Mouse (Mus musculus) CH12.LX (cell line): Measurements from ENCODE around the gene Acvr2b. TPM values are rescaled to one million over a fixed set of nuclear protein-coding genes. Genes with fewer than 3 reads are reported as not detected.

ENCODE experiments used
- DNase-seq: peaks from one replicate; pipeline ENCODE4 v3.0.0-alpha.2; 2013; ENCODE audit errors: extremely low read depth
- H3K27ac ChIP-seq: 2 replicates; pipeline ENCODE4 v1.5.1; 2012; ENCODE audit warnings: low read depth, mild to moderate bottlenecking, control low read depth, moderate library complexity; ENCODE audit not compliant: insufficient read depth
- H3K27me3 ChIP-seq: replicated peaks from 2 replicates; pipeline ENCODE3; 2012; ENCODE audit warnings: inconsistent platforms
- H3K36me3 ChIP-seq, 2 experiments: replicated peaks in 1 of 2; 2 replicates each; pipeline versions ENCODE3 to v1.6.1; 2012; ENCODE audit warnings: inconsistent platforms in 1 of 2, low read length in 1 of 2, mild to moderate bottlenecking in 1 of 2, mixed read lengths in 1 of 2, moderate library complexity in 1 of 2; ENCODE audit not compliant: control insufficient read depth in 1 of 2, insufficient read depth in 1 of 2
- H3K4me1 ChIP-seq, 2 experiments: 2 replicates each; pipeline ENCODE4 v1.6.1; 2012; ENCODE audit warnings: inconsistent platforms in 1 of 2, moderate library complexity in 1 of 2; ENCODE audit not compliant: insufficient read depth in 2 of 2, control insufficient read depth in 1 of 2
- H3K4me2 ChIP-seq: 2 replicates; pipeline ENCODE4 v1.6.1; 2012; ENCODE audit warnings: low read depth, mild to moderate bottlenecking, control low read depth; ENCODE audit not compliant: poor library complexity, insufficient read depth, severe bottlenecking
- H3K4me3 ChIP-seq, 3 experiments: fragments of 150-350 bp in 1 of 3; sonication (generic) in 1 of 3; replicated peaks in 1 of 3; 2 replicates each; pipeline versions ENCODE3 to v1.5.1; 2011 to 2012; ENCODE audit warnings: low read depth in 2 of 3, low read length in 2 of 3, mild to moderate bottlenecking in 2 of 3, moderate library complexity in 2 of 3, control low read depth in 1 of 3, improper control_type of control experiment in 1 of 3, inconsistent platforms in 1 of 3, mixed read lengths in 1 of 3; ENCODE audit not compliant: poor library complexity in 1 of 3
- H3K79me2 ChIP-seq: replicated peaks from 2 replicates; pipeline ENCODE4 v1.6.1; 2012; ENCODE audit warnings: mild to moderate bottlenecking, moderate library complexity; ENCODE audit not compliant: control insufficient read depth, poor library complexity, insufficient read depth, severe bottlenecking; ENCODE audit errors: extremely low read depth
- H3K9ac ChIP-seq: 2 replicates; pipeline ENCODE4 v1.6.1; 2012; ENCODE audit warnings: low read depth, mild to moderate bottlenecking, control low read depth, moderate library complexity; ENCODE audit not compliant: insufficient read depth
- H3K9me3 ChIP-seq: replicated peaks from 2 replicates; pipeline ENCODE3; 2012; ENCODE audit warnings: low read length, inconsistent platforms, mixed read lengths
- BHLHE40 ChIP-seq: IDR thresholded peaks from 2 replicates; pipeline ENCODE4 v1.6.1; 2011; ENCODE audit warnings: mild to moderate bottlenecking, low read depth, low read length, improper control_type of control experiment
- CHD1 ChIP-seq: IDR thresholded peaks from 2 replicates; pipeline ENCODE4 v1.6.1; 2012; ENCODE audit warnings: low read depth, low read length, improper control_type of control experiment, inconsistent platforms
- CHD2 ChIP-seq: IDR thresholded peaks from 2 replicates; pipeline ENCODE4 v1.6.1; 2011; ENCODE audit warnings: low read length, improper control_type of control experiment
- ELF1 ChIP-seq: IDR thresholded peaks from 2 replicates; pipeline ENCODE4 v1.6.1; 2014; ENCODE audit warnings: low read depth, mild to moderate bottlenecking, inconsistent platforms, low read length, improper control_type of control experiment
- EP300 ChIP-seq: IDR thresholded peaks from 2 replicates; pipeline ENCODE4 v1.6.1; 2011; ENCODE audit warnings: low read length, improper control_type of control experiment
- ETS1 ChIP-seq: conservative IDR thresholded peaks from 2 replicates; pipeline ENCODE4 v1.6.1; 2012; ENCODE audit warnings: low read depth, mild to moderate bottlenecking, inconsistent platforms, low read length, improper control_type of control experiment, moderate library complexity
- GABPA ChIP-seq: IDR thresholded peaks from 2 replicates; pipeline ENCODE4 v1.6.1; 2012; ENCODE audit warnings: low read depth, low read length, improper control_type of control experiment, inconsistent platforms; ENCODE audit not compliant: insufficient replicate concordance
- IRF4 ChIP-seq: IDR thresholded peaks from 2 replicates; pipeline ENCODE4 v1.6.1; 2014; ENCODE audit warnings: low read depth, mild to moderate bottlenecking, inconsistent platforms, low read length, improper control_type of control experiment
- JUN ChIP-seq: IDR thresholded peaks from 2 replicates; pipeline ENCODE4 v1.6.1; 2011; ENCODE audit warnings: low read depth, mild to moderate bottlenecking, low read length, improper control_type of control experiment, moderate library complexity; ENCODE audit not compliant: insufficient read depth
- JUND ChIP-seq: conservative IDR thresholded peaks from 2 replicates; pipeline ENCODE4 v1.6.1; 2011; ENCODE audit warnings: low read depth, low read length, improper control_type of control experiment
- KAT2A ChIP-seq: IDR thresholded peaks from 2 replicates; pipeline ENCODE4 v1.6.1; 2012; ENCODE audit warnings: low read length, improper control_type of control experiment, inconsistent platforms; ENCODE audit not compliant: insufficient replicate concordance
- MAX ChIP-seq: IDR thresholded peaks from 2 replicates; pipeline ENCODE4 v1.6.1; 2011; ENCODE audit warnings: low read length, improper control_type of control experiment
- MAZ ChIP-seq: IDR thresholded peaks from 2 replicates; pipeline ENCODE4 v1.6.1; 2012; ENCODE audit warnings: low read depth, mild to moderate bottlenecking, inconsistent platforms, low read length, improper control_type of control experiment, moderate library complexity
- MEF2A ChIP-seq: IDR thresholded peaks from 2 replicates; pipeline ENCODE4 v1.6.1; 2014; ENCODE audit warnings: low read depth, mild to moderate bottlenecking, inconsistent platforms, low read length, improper control_type of control experiment, borderline replicate concordance
- MXI1 ChIP-seq: IDR thresholded peaks from 2 replicates; pipeline ENCODE4 v1.6.1; 2011; ENCODE audit warnings: mild to moderate bottlenecking, low read depth, low read length, improper control_type of control experiment
- MYC ChIP-seq: IDR thresholded peaks from 2 replicates; pipeline ENCODE4 v1.6.1; 2011; ENCODE audit warnings: low read depth, mild to moderate bottlenecking, improper control_type of control experiment, low read length
- NELFE ChIP-seq: IDR thresholded peaks from 2 replicates; pipeline ENCODE4 v1.6.1; 2011; ENCODE audit warnings: low read depth, low read length, improper control_type of control experiment
- NRF1 ChIP-seq: IDR thresholded peaks from 2 replicates; pipeline ENCODE4 v1.6.1; 2014; ENCODE audit warnings: low read depth, mild to moderate bottlenecking, inconsistent platforms, low read length, improper control_type of control experiment, moderate library complexity
- POLR2A ChIP-seq: IDR thresholded peaks from 2 replicates; pipeline ENCODE4 v1.6.1; 2011; ENCODE audit warnings: low read depth, mild to moderate bottlenecking, improper control_type of control experiment, low read length
- RAD21 ChIP-seq: IDR thresholded peaks from 2 replicates; pipeline ENCODE4 v1.6.1; 2011; ENCODE audit warnings: low read depth, mild to moderate bottlenecking, low read length, improper control_type of control experiment, moderate library complexity
- RCOR1 ChIP-seq: conservative IDR thresholded peaks from 2 replicates; pipeline ENCODE4 v1.6.1; 2012; ENCODE audit warnings: low read depth, mild to moderate bottlenecking, inconsistent platforms, low read length, improper control_type of control experiment
- SMC3 ChIP-seq: IDR thresholded peaks from 2 replicates; pipeline ENCODE4 v1.6.1; 2011; ENCODE audit warnings: low read depth, low read length, improper control_type of control experiment
- TBP ChIP-seq: conservative IDR thresholded peaks from 2 replicates; pipeline ENCODE4 v1.6.1; 2011; ENCODE audit warnings: low read depth, low read length, improper control_type of control experiment
- TCF12 ChIP-seq: IDR thresholded peaks from 2 replicates; pipeline ENCODE4 v1.6.1; 2014; ENCODE audit warnings: low read depth, mild to moderate bottlenecking, inconsistent platforms, low read length, improper control_type of control experiment
- UBTF ChIP-seq: IDR thresholded peaks from 2 replicates; pipeline ENCODE4 v1.6.1; 2012; ENCODE audit warnings: low read depth, mild to moderate bottlenecking, inconsistent platforms, low read length, improper control_type of control experiment, moderate library complexity
- ZMIZ1 ChIP-seq: IDR thresholded peaks from 2 replicates; pipeline ENCODE4 v1.6.1; 2012; ENCODE audit warnings: low read depth, mild to moderate bottlenecking, inconsistent platforms, low read length, improper control_type of control experiment
- ZNF384 ChIP-seq: IDR thresholded peaks from 2 replicates; pipeline ENCODE4 v1.6.1; 2012; ENCODE audit warnings: low read depth, low read length, improper control_type of control experiment, inconsistent platforms
- dilution Hi-C: fragments of 300-500 bp; cut with MboI; formaldehyde crosslinking; loops from 2 replicates; pipeline ENCODE4 v1.14.3; 2020; ENCODE audit warnings: low sequenced_read_pairs; ENCODE audit not compliant: extremely low pct_unique_long_range_greater_than_20kb, extremely low pct_ligation_motif_present
- in situ Hi-C: fragments of 300-500 bp; cut with MboI; formaldehyde crosslinking; loops from 3 replicates; pipeline ENCODE4 v1.14.3; 2019; ENCODE audit warnings: low sequenced_read_pairs, low pct_ligation_motif_present, low pct_unique_long_range_greater_than_20kb, mixed read lengths
- polyA plus RNA-seq: library from polyadenylated mRNA; unstranded; fragments of >175 nt; gene quantifications from 2 replicates; pipeline ENCODE4 v1.2.1, GENCODE M21; 2012; ENCODE audit warnings: low read depth; ENCODE audit not compliant: insufficient read length
- total RNA-seq, 2 experiments: library from RNA; depleted of rRNA; stranded (reverse); fragments of 300-350 nt in 1 of 2; fragments of >200 nt in 1 of 2; gene quantifications; 2 replicates each; pipeline ENCODE4 v1.2.3; 2012 to 2014

Gene Acvr2b
- total and polyA plus RNA-seq, 3 experiments = 0.30 to 1.5 (median 0.66) TPM

GRCm38 (mm10) chr9:119474717-119475611 is 73.0 kb downstream of the Acvr2b start:
- no peaks in the 10 kb centered on the region for H3K79me2 ChIP-seq
- no peak for TF ChIP-seq NELFE
- TF ChIP-seq ZNF384 = no peak
- TF ChIP-seq TCF12 = no peak
- TF ChIP-seq NRF1 = no peak
- no peak for TF ChIP-seq MAX
- TF ChIP-seq MAZ = no peak
- no peak for TF ChIP-seq ELF1
- TF ChIP-seq RAD21 = no peak
- TF ChIP-seq MXI1 = no peak
- no peak for TF ChIP-seq IRF4
- no peak for TF ChIP-seq KAT2A
- TF ChIP-seq CHD2 = no peak
- no peak for TF ChIP-seq MEF2A
- no peak for TF ChIP-seq GABPA
- no peak for TF ChIP-seq JUN
- no peak for TF ChIP-seq RCOR1
- H3K9ac ChIP-seq = no peak overlapping the region
- no peaks in the 10 kb centered on the region for H3K27me3 ChIP-seq
- H3K4me3 ChIP-seq = no peak overlapping the region
- H3K4me2 ChIP-seq = no peak overlapping the region
- H3K36me3 ChIP-seq = peaks cover 0 to 4% of the 10 kb centered on the region in 2 experiments
- dilution Hi-C loops = no loop called here
- in situ Hi-C loops = loop anchor here (25.0 kb wide), 1 partner anchor 412 kb away; the partner anchor contains the start of gene Wdr48
- peaks cover 2 to 13% of the 10 kb centered on the region in 2 experiments for H3K4me1 ChIP-seq
- H3K9me3 ChIP-seq = no peaks in the 10 kb centered on the region
- DNase-seq = no peak
- no peak overlapping the region for H3K27ac ChIP-seq

DNA sequence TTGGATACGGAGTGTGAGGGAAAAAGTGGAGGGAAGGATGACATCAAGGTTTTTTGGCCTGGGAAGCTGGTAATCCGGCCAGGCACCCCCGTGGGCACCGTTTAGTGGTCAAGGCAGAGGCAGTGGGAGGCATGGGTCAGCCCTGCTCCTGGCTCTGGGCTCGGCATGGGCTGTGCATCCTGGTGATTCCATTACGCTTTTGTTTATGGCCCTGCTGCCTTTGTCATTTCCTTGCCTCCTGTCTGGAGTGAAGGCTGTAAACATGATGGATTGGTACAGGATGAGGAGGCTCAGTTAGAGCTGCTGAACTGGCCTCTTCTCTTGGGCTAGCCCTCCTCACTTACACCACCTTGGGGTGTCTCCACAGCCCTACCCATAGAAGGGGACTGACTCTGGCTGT is 75.8 kb downstream of the Acvr2b start:
- Histone ChIP-seq H3K79me2 (no peaks in the 10 kb centered on the region), H3K9me3 (no peaks in the 10 kb centered on the region), H3K4me3 (no peak overlapping the region), H3K36me3 (no peaks in the 10 kb centered on the region), H3K4me1 (peaks cover 3 to 13% of the 10 kb centered on the region in 2 experiments)
- dilution Hi-C loops = no loop called here
- TF ChIP-seq CHD2 = no peak
- TF ChIP-seq POLR2A = no peak
- TF ChIP-seq NRF1 = no peak
- no peak for TF ChIP-seq TBP
- TF ChIP-seq BHLHE40 = no peak
- no peak for TF ChIP-seq GABPA
- TF ChIP-seq RCOR1 = no peak
- no peak for TF ChIP-seq EP300
- no peak for TF ChIP-seq ZMIZ1
- TF ChIP-seq MAX = no peak
- TF ChIP-seq SMC3 = no peak
- no peak for TF ChIP-seq MAZ
- no peak for TF ChIP-seq MYC
- no peak for TF ChIP-seq ETS1
- no peak for TF ChIP-seq CHD1
- no peak for TF ChIP-seq IRF4
- no peak for TF ChIP-seq UBTF
- TF ChIP-seq ZNF384 = no peak
- TF ChIP-seq JUND = no peak
- TF ChIP-seq, all 38 proteins: peak for 0
- H3K27me3 ChIP-seq = no peaks in the 10 kb centered on the region
- no peak overlapping the region for H3K4me2 ChIP-seq
- H3K9ac ChIP-seq = no peak overlapping the region
- H3K27ac ChIP-seq = no peak overlapping the region
- DNase-seq = no peak
- in situ Hi-C loops = no loop called here
